Comparison of ENCODE assay signal across 28 mouse cellular contexts in genomic region chr11:114528937-114529772, GRCm38 (mm10).
DNase-seq lines count a peak whose midpoint lies in the region; ATAC-seq and TF ChIP-seq lines count a peak whose summit lies in the region.
"Had no signal": no experiment of that assay in that cellular context is flagged by ENCODE, and none has a peak within 500 bp of the region (broad histone marks: within the 10 kb centered on the region; RNA-seq: fewer than 3 reads in every experiment).

No protein-coding gene starts in this region.

- no peaks in the 10 kb centered on the region for H3K9me3 ChIP-seq in hindbrain, embryonic 10.5 days
- no peaks in the 10 kb centered on the region for H3K9me3 ChIP-seq in hindbrain, postnatal 0 days (ENCODE audit: low read length)
- H3K9me3 ChIP-seq in hindbrain, embryonic 12.5 days (replicated peaks), result no peaks in the 10 kb centered on the region
- H3K9me3 ChIP-seq in hindbrain, embryonic 14.5 days (ENCODE audit: control insufficient read depth, low read length), result no peaks in the 10 kb centered on the region
- no peaks in the 10 kb centered on the region for H3K9me3 ChIP-seq in midbrain, embryonic 15.5 days
- H3K9me3 ChIP-seq: embryonic facial prominence, embryonic 10.5 days; embryonic facial prominence, embryonic 15.5 days; heart, embryonic 13.5 days; hindbrain, embryonic 15.5 days; intestine, embryonic 15.5 days; limb, embryonic 13.5 days; lung, embryonic 15.5 days; stomach, embryonic 15.5 days had no signal

- H3K4me2 ChIP-seq in hindbrain, postnatal 0 days (ENCODE audit: low read depth, low read length), result no peak overlapping the region
- no peak overlapping the region for H3K4me2 ChIP-seq in hindbrain, embryonic 12.5 days (replicated peaks)
- H3K4me2 ChIP-seq in hindbrain, embryonic 14.5 days (replicated peaks), result no peak overlapping the region
- H3K4me2 ChIP-seq in midbrain, embryonic 15.5 days, result no peak overlapping the region
- H3K4me2 ChIP-seq: embryonic facial prominence, embryonic 15.5 days; heart, embryonic 13.5 days; hindbrain, embryonic 15.5 days; intestine, embryonic 15.5 days; limb, embryonic 13.5 days; liver, embryonic 11.5 days; lung, embryonic 15.5 days; stomach, embryonic 15.5 days had no signal

- TF ChIP-seq CTCF in hindbrain, postnatal 0 days (IDR thresholded peaks at IDR 0.05; ENCODE audit: low read depth), result no peak

- peak overlapping the region; percentile 75 for H3K27ac ChIP-seq in hindbrain, embryonic 10.5 days
- no peak overlapping the region for H3K27ac ChIP-seq in hindbrain, postnatal 0 days
- peak overlapping the region; percentile 67 for H3K27ac ChIP-seq in hindbrain, embryonic 12.5 days
- H3K27ac ChIP-seq in hindbrain, embryonic 14.5 days, result peak overlapping the region; percentile 7; the same call in 1 of the 2 replicates
- peak overlapping the region; percentile 66 for H3K27ac ChIP-seq in midbrain, embryonic 15.5 days
- H3K27ac ChIP-seq: embryonic facial prominence, embryonic 10.5 days; embryonic facial prominence, embryonic 15.5 days; heart, embryonic 13.5 days; hindbrain, embryonic 15.5 days; intestine, embryonic 15.5 days; layer of hippocampus, adult 2 months; left cerebral cortex, adult 2 months; limb, embryonic 13.5 days; lung, embryonic 15.5 days; stomach, embryonic 15.5 days had no signal

- H3K4me1 ChIP-seq in hindbrain, embryonic 10.5 days (replicated peaks), result peaks cover 16% of the 10 kb centered on the region
- H3K4me1 ChIP-seq in hindbrain, postnatal 0 days (ENCODE audit: insufficient read depth, low read length), result peaks cover 2% of the 10 kb centered on the region; the same call in 1 of the 2 replicates
- peaks cover 9% of the 10 kb centered on the region for H3K4me1 ChIP-seq in hindbrain, embryonic 12.5 days
- H3K4me1 ChIP-seq in hindbrain, embryonic 14.5 days (replicated peaks; ENCODE audit: control insufficient read depth, insufficient read depth, low read length), result peaks cover 7% of the 10 kb centered on the region; the same call in 1 of the 2 replicates
- H3K4me1 ChIP-seq in midbrain, embryonic 15.5 days, result peaks cover 18% of the 10 kb centered on the region; the same call in 1 of the 2 replicates
- H3K4me1 ChIP-seq: embryonic facial prominence, embryonic 15.5 days; intestine, embryonic 15.5 days; lung, embryonic 15.5 days; stomach, embryonic 15.5 days had no signal

- 0 out of 2 replicates have a peak, but pooled peaks cover 5% of the 10 kb centered on the region for H3K27me3 ChIP-seq in hindbrain, embryonic 10.5 days (ENCODE audit: insufficient read depth, poor library complexity, severe bottlenecking)
- no peaks in the 10 kb centered on the region for H3K27me3 ChIP-seq in hindbrain, postnatal 0 days (ENCODE audit: insufficient read depth, low read length)
- no peaks in the 10 kb centered on the region for H3K27me3 ChIP-seq in hindbrain, embryonic 12.5 days
- no peaks in the 10 kb centered on the region for H3K27me3 ChIP-seq in hindbrain, embryonic 14.5 days (ENCODE audit: control insufficient read depth, insufficient read depth, low read length)
- no peaks in the 10 kb centered on the region for H3K27me3 ChIP-seq in midbrain, embryonic 15.5 days (replicated peaks)
- H3K27me3 ChIP-seq: embryonic facial prominence, embryonic 15.5 days; heart, embryonic 13.5 days; hindbrain, embryonic 15.5 days; intestine, embryonic 15.5 days; limb, embryonic 13.5 days; lung, embryonic 15.5 days; stomach, embryonic 15.5 days had no signal

- no peak for DNase-seq in hindbrain, embryonic 10.5 days (ENCODE audit: low spot score)
- DNase-seq in hindbrain, postnatal 0 days (ENCODE audit: low spot score), result no peak
- DNase-seq in hindbrain, embryonic 14.5 days (ENCODE audit: low spot score), result no peak
- no peak for DNase-seq in frontal cortex, postnatal 25 days (ENCODE audit: low spot score in 2 of 2)
- DNase-seq in frontal cortex, postnatal 10 days (ENCODE audit: low spot score in 2 of 2), result no peak
- DNase-seq: adrenal gland, postnatal 25 days; B cell, adult 2 months; cerebellum, adult 18-20 months; cerebellum, postnatal 10 days; gastrocnemius, postnatal 10 days; heart, postnatal 10 days; kidney, adult 2 months; kidney, postnatal 36 days; right cerebral cortex, postnatal 25 days; thymus, postnatal 14 days had no signal

- ATAC-seq in hindbrain, postnatal 0 days, result no peak
- ATAC-seq in hindbrain, embryonic 12.5 days (ENCODE audit: low FRiP score), result peak; percentile 60
- ATAC-seq in hindbrain, embryonic 14.5 days (ENCODE audit: low FRiP score), result peak; percentile 53; the same call in 1 of the 2 replicates
- ATAC-seq in midbrain, embryonic 15.5 days (replicated peaks), result peak; percentile 45; the same call in 1 of the 2 replicates
- ATAC-seq: intestine, embryonic 15.5 days had no signal

- no peaks in the 10 kb centered on the region for H3K36me3 ChIP-seq in hindbrain, embryonic 10.5 days
- H3K36me3 ChIP-seq in hindbrain, postnatal 0 days (ENCODE audit: insufficient read depth, low read length), result no peaks in the 10 kb centered on the region
- H3K36me3 ChIP-seq in hindbrain, embryonic 12.5 days, result no peaks in the 10 kb centered on the region
- no peaks in the 10 kb centered on the region for H3K36me3 ChIP-seq in hindbrain, embryonic 14.5 days (replicated peaks; ENCODE audit: control insufficient read depth, insufficient read depth)
- no peaks in the 10 kb centered on the region for H3K36me3 ChIP-seq in midbrain, embryonic 15.5 days (replicated peaks)
- H3K36me3 ChIP-seq: embryonic facial prominence, embryonic 10.5 days; embryonic facial prominence, embryonic 15.5 days; heart, embryonic 13.5 days; hindbrain, embryonic 15.5 days; intestine, embryonic 15.5 days; limb, embryonic 13.5 days; lung, embryonic 15.5 days; stomach, embryonic 15.5 days had no signal

- no peak overlapping the region for H3K4me3 ChIP-seq in hindbrain, embryonic 10.5 days
- H3K4me3 ChIP-seq in hindbrain, postnatal 0 days (ENCODE audit: low read length), result no peak overlapping the region
- H3K4me3 ChIP-seq in hindbrain, embryonic 12.5 days, result no peak overlapping the region
- H3K4me3 ChIP-seq in hindbrain, embryonic 14.5 days (replicated peaks; ENCODE audit: low read length), result no peak overlapping the region
- H3K4me3 ChIP-seq in midbrain, embryonic 15.5 days, result no peak overlapping the region
- H3K4me3 ChIP-seq: embryonic facial prominence, embryonic 10.5 days; embryonic facial prominence, embryonic 15.5 days; heart, embryonic 13.5 days; hindbrain, embryonic 15.5 days; intestine, embryonic 15.5 days; layer of hippocampus, adult 2 months; left cerebral cortex, adult 2 months; limb, embryonic 13.5 days; lung, embryonic 15.5 days; stomach, embryonic 15.5 days had no signal

- WGBS in hindbrain, embryonic 10.5 days, result 40% methylated on average over 10 of the region's 10 CpGs
- WGBS in hindbrain, postnatal 0 days, result 40% methylated on average over 10 of the region's 10 CpGs
- 31% methylated on average over 10 of the region's 10 CpGs for WGBS in hindbrain, embryonic 12.5 days
- 32% methylated on average over 10 of the region's 10 CpGs for WGBS in hindbrain, embryonic 14.5 days
- WGBS in midbrain, embryonic 15.5 days, result 25% methylated on average over 10 of the region's 10 CpGs

- H3K9ac ChIP-seq in hindbrain, postnatal 0 days (replicated peaks; ENCODE audit: low read length), result no peak overlapping the region
- H3K9ac ChIP-seq in hindbrain, embryonic 12.5 days, result no peak overlapping the region
- no peak overlapping the region for H3K9ac ChIP-seq in hindbrain, embryonic 14.5 days
- no peak overlapping the region for H3K9ac ChIP-seq in midbrain, embryonic 15.5 days
- H3K9ac ChIP-seq: embryonic facial prominence, embryonic 15.5 days; heart, embryonic 13.5 days; hindbrain, embryonic 15.5 days; intestine, embryonic 15.5 days; limb, embryonic 13.5 days; lung, embryonic 15.5 days; stomach, embryonic 15.5 days had no signal
